Mouse (Mus musculus): ENCODE measurements around the gene Nmb. TPM values are rescaled to one million over a fixed set of nuclear protein-coding genes. Genes with fewer than 3 reads are reported as not detected.

The Nmb gene
- polyA plus RNA-seq, 1 experiment from 2014 or later, result 7.2 TPM

- no peaks in the 10 kb centered on the region for H3K36me3 ChIP-seq
- no peak overlapping the region for H3K27ac ChIP-seq (replicated peaks)
- no peak for ATAC-seq (ENCODE audit: low FRiP score)
- H3K9me3 ChIP-seq (replicated peaks), result no peaks in the 10 kb centered on the region
- H3K9ac ChIP-seq (replicated peaks), result no peak overlapping the region
- 97% methylated on average over 3 of the region's 3 CpGs for whole genome bisulfite sequencing
- no peaks in the 10 kb centered on the region for H3K4me1 ChIP-seq
- no peak overlapping the region for H3K4me3 ChIP-seq (replicated peaks)
- H3K4me2 ChIP-seq, result no peak overlapping the region
- H3K27me3 ChIP-seq (replicated peaks), result no peaks in the 10 kb centered on the region
Observed at GRCm38 (mm10) chr7:80853218-80853617, 51.7 kb downstream of the Nmb start.

Other genes with a start within 250 kb of the Nmb start
- 18.4 and 20.7 TPM in 2 replicates for gene Crtc3, start 216.2 kb downstream of the Nmb start, polyA plus RNA-seq (2015; fragmentation: Nextera tagmentation; extraction: Ambion mirVana)
- gene Iqgap1, start 79.1 kb downstream of the Nmb start, polyA plus RNA-seq (2015; fragmentation: Nextera tagmentation; extraction: Ambion mirVana), result 18.1 and 31.0 TPM in 2 replicates
- 3.3 and 3.9 TPM in 2 replicates for gene Zscan2, start 44.2 kb downstream of the Nmb start, polyA plus RNA-seq (2015; fragmentation: Nextera tagmentation; extraction: Ambion mirVana)
- 33.0 and 35.0 TPM in 2 replicates for gene Wdr73, start 3.8 kb downstream of the Nmb start, polyA plus RNA-seq (2015; fragmentation: Nextera tagmentation; extraction: Ambion mirVana)
- 145 and 160 TPM in 2 replicates for gene Sec11a, start 42.7 kb upstream of the Nmb start, polyA plus RNA-seq (2015; fragmentation: Nextera tagmentation; extraction: Ambion mirVana)
- gene Zfp592, start 88.6 kb upstream of the Nmb start, polyA plus RNA-seq (2015; fragmentation: Nextera tagmentation; extraction: Ambion mirVana), result 9.9 and 10.0 TPM in 2 replicates
- 0.47 and 0.49 TPM in 2 replicates for gene Alpk3, start 152.5 kb upstream of the Nmb start, polyA plus RNA-seq (2015; fragmentation: Nextera tagmentation; extraction: Ambion mirVana)
- gene Slc28a1, start 209.7 kb upstream of the Nmb start, polyA plus RNA-seq (2015; fragmentation: Nextera tagmentation; extraction: Ambion mirVana), result 0.05 and 0.17 TPM in 2 replicates

Data from neural tube, embryonic 15.5 days (tissue).